Mouse (Mus musculus): ENCODE results near the gene Mitf. TPM values are rescaled to one million over a fixed set of nuclear protein-coding genes. Genes with fewer than 3 reads are reported as not detected.

Mitf gene
- total and polyA plus RNA-seq, 3 experiments, result 0.33 TPM; not detected in 2

- no peak overlapping the region for H3K4me3 ChIP-seq (ENCODE audit: low read depth, low read length)
- no peaks in the 10 kb centered on the region for H3K27me3 ChIP-seq (ENCODE audit: insufficient read depth, low read length)
- DNase-seq (ENCODE audit: low spot score), result no peak
- no peaks in the 10 kb centered on the region for H3K4me1 ChIP-seq (ENCODE audit: insufficient read depth, low read depth, low read length)
- H3K36me3 ChIP-seq (replicated peaks), result no peaks in the 10 kb centered on the region
- TF ChIP-seq GATA1 (IDR thresholded peaks at IDR 0.05; ENCODE audit: borderline replicate concordance, low read length) (no peak), GATA2 (IDR thresholded peaks at IDR 0.05; ENCODE audit: borderline replicate concordance, low read depth, low read length) (no peak), CTCF (IDR thresholded peaks at IDR 0.05; ENCODE audit: low read depth, low read length) (no peak), POLR2AphosphoS5 (IDR thresholded peaks at IDR 0.05; ENCODE audit: insufficient replicate concordance, low read depth, low read length) (no peak), TAL1 (conservative IDR thresholded peaks at IDR 0.05; ENCODE audit: low read depth, low read length) (no peak)
- no peak for ATAC-seq (ENCODE audit: extremely low read depth, insufficient number of reproducible peaks, low FRiP score, poor library complexity, severe bottlenecking)
- peaks cover 32% of the 10 kb centered on the region for H3K9me3 ChIP-seq (replicated peaks)
These were observed 17.2 kb upstream of the Mitf start for GRCm38 (mm10) chr6:97789700-97790099.

- Histone ChIP-seq H3K4me3 (ENCODE audit: low read depth, low read length) (no peak overlapping the region), H3K27me3 (ENCODE audit: insufficient read depth, low read length) (no peaks in the 10 kb centered on the region), H3K9me3 (replicated peaks) (peaks cover 28% of the 10 kb centered on the region), H3K36me3 (replicated peaks) (no peaks in the 10 kb centered on the region), H3K4me1 (ENCODE audit: insufficient read depth, low read depth, low read length) (no peaks in the 10 kb centered on the region)
- TF ChIP-seq TAL1 (conservative IDR thresholded peaks at IDR 0.05; ENCODE audit: low read depth, low read length), result no peak
- no peak for TF ChIP-seq GATA2 (IDR thresholded peaks at IDR 0.05; ENCODE audit: borderline replicate concordance, low read depth, low read length)
- no peak for TF ChIP-seq POLR2AphosphoS5 (IDR thresholded peaks at IDR 0.05; ENCODE audit: insufficient replicate concordance, low read depth, low read length)
- TF ChIP-seq CTCF (IDR thresholded peaks at IDR 0.05; ENCODE audit: low read depth, low read length), result no peak
- TF ChIP-seq GATA1 (IDR thresholded peaks at IDR 0.05; ENCODE audit: borderline replicate concordance, low read length), result no peak
- DNase-seq (ENCODE audit: low spot score) (no peak), ATAC-seq (ENCODE audit: extremely low read depth, insufficient number of reproducible peaks, low FRiP score, poor library complexity, severe bottlenecking) (no peak)
These were observed 14.7 kb upstream of the Mitf start for GRCm38 (mm10) chr6:97792104-97792503.

GRCm38 (mm10) chr6:97795175-97795574, 11.7 kb upstream of the Mitf start:
- H3K27me3 ChIP-seq (ENCODE audit: insufficient read depth, low read length), result no peaks in the 10 kb centered on the region
- ATAC-seq (ENCODE audit: extremely low read depth, insufficient number of reproducible peaks, low FRiP score, poor library complexity, severe bottlenecking), result no peak
- no peaks in the 10 kb centered on the region for H3K36me3 ChIP-seq (replicated peaks)
- H3K4me3 ChIP-seq (ENCODE audit: low read depth, low read length), result no peak overlapping the region
- DNase-seq (ENCODE audit: low spot score), result no peak
- no peaks in the 10 kb centered on the region for H3K4me1 ChIP-seq (ENCODE audit: insufficient read depth, low read depth, low read length)
- no peak for TF ChIP-seq CTCF (IDR thresholded peaks at IDR 0.05; ENCODE audit: low read depth, low read length)
- no peak for TF ChIP-seq POLR2AphosphoS5 (IDR thresholded peaks at IDR 0.05; ENCODE audit: insufficient replicate concordance, low read depth, low read length)
- no peak for TF ChIP-seq TAL1 (conservative IDR thresholded peaks at IDR 0.05; ENCODE audit: low read depth, low read length)
- TF ChIP-seq GATA1 (IDR thresholded peaks at IDR 0.05; ENCODE audit: borderline replicate concordance, low read length), result no peak
- no peak for TF ChIP-seq GATA2 (IDR thresholded peaks at IDR 0.05; ENCODE audit: borderline replicate concordance, low read depth, low read length)
- peaks cover 16% of the 10 kb centered on the region for H3K9me3 ChIP-seq (replicated peaks)

- H3K4me1 ChIP-seq (ENCODE audit: insufficient read depth, low read depth, low read length), result no peaks in the 10 kb centered on the region
- no peak for TF ChIP-seq POLR2AphosphoS5 (IDR thresholded peaks at IDR 0.05; ENCODE audit: insufficient replicate concordance, low read depth, low read length)
- no peak for TF ChIP-seq CTCF (IDR thresholded peaks at IDR 0.05; ENCODE audit: low read depth, low read length)
- no peak for TF ChIP-seq GATA2 (IDR thresholded peaks at IDR 0.05; ENCODE audit: borderline replicate concordance, low read depth, low read length)
- TF ChIP-seq TAL1 (conservative IDR thresholded peaks at IDR 0.05; ENCODE audit: low read depth, low read length), result no peak
- no peak for TF ChIP-seq GATA1 (IDR thresholded peaks at IDR 0.05; ENCODE audit: borderline replicate concordance, low read length)
- no peak for ATAC-seq (ENCODE audit: extremely low read depth, insufficient number of reproducible peaks, low FRiP score, poor library complexity, severe bottlenecking)
These were observed 6.2 kb upstream of the Mitf start for GRCm38 (mm10) chr6:97800615-97801014.

GRCm38 (mm10) chr6:97806051-97806450, 801 bp upstream of the Mitf start:
- no peak for TF ChIP-seq POLR2AphosphoS5 (IDR thresholded peaks at IDR 0.05; ENCODE audit: insufficient replicate concordance, low read depth, low read length)
- TF ChIP-seq GATA2 (IDR thresholded peaks at IDR 0.05; ENCODE audit: borderline replicate concordance, low read depth, low read length), result no peak
- no peak for TF ChIP-seq TAL1 (conservative IDR thresholded peaks at IDR 0.05; ENCODE audit: low read depth, low read length)
- TF ChIP-seq GATA1 (IDR thresholded peaks at IDR 0.05; ENCODE audit: borderline replicate concordance, low read length), result no peak
- no peak for TF ChIP-seq CTCF (IDR thresholded peaks at IDR 0.05; ENCODE audit: low read depth, low read length)
- ATAC-seq (ENCODE audit: extremely low read depth, insufficient number of reproducible peaks, low FRiP score, poor library complexity, severe bottlenecking), result no peak
- H3K27me3 ChIP-seq (ENCODE audit: insufficient read depth, low read length), result no peaks in the 10 kb centered on the region
- peaks cover 40% of the 10 kb centered on the region for H3K9me3 ChIP-seq (replicated peaks)
- H3K4me3 ChIP-seq (ENCODE audit: low read depth, low read length), result no peak overlapping the region
- no peak for DNase-seq (ENCODE audit: low spot score)
- no peaks in the 10 kb centered on the region for H3K4me1 ChIP-seq (ENCODE audit: insufficient read depth, low read depth, low read length)
- no peaks in the 10 kb centered on the region for H3K36me3 ChIP-seq (replicated peaks)

More at GRCm38 (mm10) chr6:97800615-97801014, 6.2 kb upstream of the Mitf start:
- DNase-seq (ENCODE audit: low spot score), result no peak
- H3K27me3 ChIP-seq (ENCODE audit: insufficient read depth, low read length), result no peaks in the 10 kb centered on the region
- H3K36me3 ChIP-seq (replicated peaks), result no peaks in the 10 kb centered on the region
- H3K9me3 ChIP-seq (replicated peaks), result peaks cover 10% of the 10 kb centered on the region
- H3K4me3 ChIP-seq (ENCODE audit: low read depth, low read length), result no peak overlapping the region

- no peak for TF ChIP-seq GATA1 (IDR thresholded peaks at IDR 0.05; ENCODE audit: borderline replicate concordance, low read length)
- no peak for TF ChIP-seq GATA2 (IDR thresholded peaks at IDR 0.05; ENCODE audit: borderline replicate concordance, low read depth, low read length)
- TF ChIP-seq CTCF (IDR thresholded peaks at IDR 0.05; ENCODE audit: low read depth, low read length), result no peak
- no peak for TF ChIP-seq TAL1 (conservative IDR thresholded peaks at IDR 0.05; ENCODE audit: low read depth, low read length)
- TF ChIP-seq POLR2AphosphoS5 (IDR thresholded peaks at IDR 0.05; ENCODE audit: insufficient replicate concordance, low read depth, low read length), result no peak
These were observed 7.3 kb downstream of the Mitf start for GRCm38 (mm10) chr6:97814191-97814590.

More at GRCm38 (mm10) chr6:97814191-97814590, 7.3 kb downstream of the Mitf start:
- peaks cover 32% of the 10 kb centered on the region for H3K9me3 ChIP-seq (replicated peaks)
- H3K27me3 ChIP-seq (ENCODE audit: insufficient read depth, low read length), result no peaks in the 10 kb centered on the region
- DNase-seq (ENCODE audit: low spot score) (no peak), ATAC-seq (ENCODE audit: extremely low read depth, insufficient number of reproducible peaks, low FRiP score, poor library complexity, severe bottlenecking) (no peak)
- no peaks in the 10 kb centered on the region for H3K36me3 ChIP-seq (replicated peaks)
- no peak overlapping the region for H3K4me3 ChIP-seq (ENCODE audit: low read depth, low read length)
- no peaks in the 10 kb centered on the region for H3K4me1 ChIP-seq (ENCODE audit: insufficient read depth, low read depth, low read length)
